Mouse (Mus musculus) CD4-positive, CD25-positive, alpha-beta regulatory T cell, adult 4 months (primary cell): ENCODE data around the gene Gm47995. TPM values are rescaled to one million over a fixed set of nuclear protein-coding genes. Genes with fewer than 3 reads are reported as not detected.
"Not testable (repeated sequence)": the region's sequence is repeated elsewhere in the genome, so short reads cannot be mapped to it uniquely, and the experiment has no call there.

ENCODE experiments used
- ATAC-seq: one replicate; pipeline ENCODE4 v1.8.0; 2017
- polyA plus RNA-seq, 2 experiments: library from polyadenylated mRNA; unstranded; fragments of 100-300 nt; shearing (Covaris generic); gene quantifications; one replicate each; pipeline ENCODE4 v1.2.1; 2017

Gene Gm47995
- polyA plus RNA-seq, 2 experiments from 2014 or later, result not detected

- not testable (repeated sequence) for ATAC-seq
These were observed 11.3 kb upstream of the Gm47995 start for GRCm38 (mm10) chr1:151186879-151187424.

- no peak for ATAC-seq
These were observed 9.8 kb upstream of the Gm47995 start for GRCm38 (mm10) chr1:151188469-151188868.

- not testable (repeated sequence) for ATAC-seq
These were observed 6.2 kb upstream of the Gm47995 start, which contains the start of gene Gm8947 for GRCm38 (mm10) chr1:151192075-151192474. Gm8947 (plus strand) TSS chr1:151192376.

GRCm38 (mm10) chr1:151192739-151193138 is 5.5 kb upstream of the Gm47995 start:
- not testable (repeated sequence) for ATAC-seq

GRCm38 (mm10) chr1:151195986-151196385 is 2.3 kb upstream of the Gm47995 start:
- ATAC-seq, result not testable (repeated sequence)

GRCm38 (mm10) chr1:151196690-151197089 is 1.6 kb upstream of the Gm47995 start:
- ATAC-seq, result not testable (repeated sequence)

GRCm38 (mm10) chr1:151200620-151201019 is 2.4 kb downstream of the Gm47995 start:
- not testable (repeated sequence) for ATAC-seq

GRCm38 (mm10) chr1:151202771-151203170 is 4.5 kb downstream of the Gm47995 start:
- not testable (repeated sequence) for ATAC-seq

GRCm38 (mm10) chr1:151203818-151204217 is 5.6 kb downstream of the Gm47995 start, which contains the start of gene 3110040M04Rik:
3110040M04Rik (plus strand) TSS chr1:151204121.
- not testable (repeated sequence) for ATAC-seq

- ATAC-seq, result not testable (repeated sequence)
These were observed 10.2 kb downstream of the Gm47995 start for GRCm38 (mm10) chr1:151208493-151208892.

GRCm38 (mm10) chr1:151208944-151209343 is 10.7 kb downstream of the Gm47995 start:
- ATAC-seq, result not testable (repeated sequence)

- ATAC-seq, result not testable (repeated sequence)
These were observed 11.6 kb downstream of the Gm47995 start, which contains the start of gene Gm47996 for GRCm38 (mm10) chr1:151209824-151210355. Gm47996 (plus strand) TSS chr1:151210131.

GRCm38 (mm10) chr1:151211666-151212065 is 13.4 kb downstream of the Gm47995 start:
- not testable (repeated sequence) for ATAC-seq

- ATAC-seq, result no peak
These were observed 16.6 kb downstream of the Gm47995 start for GRCm38 (mm10) chr1:151214862-151215261.

- ATAC-seq, result no peak
These were observed 17.7 kb downstream of the Gm47995 start for GRCm38 (mm10) chr1:151215985-151216384.

GRCm38 (mm10) chr1:151216417-151216816 is 18.2 kb downstream of the Gm47995 start:
- ATAC-seq, result no peak

- ATAC-seq, result no peak
These were observed 20.8 kb downstream of the Gm47995 start for GRCm38 (mm10) chr1:151219045-151219444.

- ATAC-seq, result no peak
These were observed 21.9 kb downstream of the Gm47995 start for GRCm38 (mm10) chr1:151220098-151220497.

GRCm38 (mm10) chr1:151222561-151223267 is 24.5 kb downstream of the Gm47995 start:
- ATAC-seq, result no peak

- no peak for ATAC-seq
These were observed 25.1 kb downstream of the Gm47995 start for GRCm38 (mm10) chr1:151223377-151223776.

GRCm38 (mm10) chr1:151224536-151224935 is 26.3 kb downstream of the Gm47995 start:
- no peak for ATAC-seq

- ATAC-seq, result no peak
These were observed 29.3 kb downstream of the Gm47995 start for GRCm38 (mm10) chr1:151227506-151227905.

- ATAC-seq, result no peak
These were observed 30.2 kb downstream of the Gm47995 start for GRCm38 (mm10) chr1:151228320-151228989.
